Mouse (Mus musculus): ENCODE measurements around the gene Gabarapl1. TPM values are rescaled to one million over a fixed set of nuclear protein-coding genes. Genes with fewer than 3 reads are reported as not detected.
"Not testable (repeated sequence)": the region's sequence is repeated elsewhere in the genome, so short reads cannot be mapped to it uniquely, and the experiment has no call there.

Gabarapl1 gene
- polyA plus RNA-seq (2012; rRNA removed) (15.1 and 19.2 TPM in 2 replicates), polyA plus RNA-seq (2014; fragmentation: Nextera tagmentation; extraction: Ambion mirVana) (8.2 and 9.1 TPM in 2 replicates)

DNA sequence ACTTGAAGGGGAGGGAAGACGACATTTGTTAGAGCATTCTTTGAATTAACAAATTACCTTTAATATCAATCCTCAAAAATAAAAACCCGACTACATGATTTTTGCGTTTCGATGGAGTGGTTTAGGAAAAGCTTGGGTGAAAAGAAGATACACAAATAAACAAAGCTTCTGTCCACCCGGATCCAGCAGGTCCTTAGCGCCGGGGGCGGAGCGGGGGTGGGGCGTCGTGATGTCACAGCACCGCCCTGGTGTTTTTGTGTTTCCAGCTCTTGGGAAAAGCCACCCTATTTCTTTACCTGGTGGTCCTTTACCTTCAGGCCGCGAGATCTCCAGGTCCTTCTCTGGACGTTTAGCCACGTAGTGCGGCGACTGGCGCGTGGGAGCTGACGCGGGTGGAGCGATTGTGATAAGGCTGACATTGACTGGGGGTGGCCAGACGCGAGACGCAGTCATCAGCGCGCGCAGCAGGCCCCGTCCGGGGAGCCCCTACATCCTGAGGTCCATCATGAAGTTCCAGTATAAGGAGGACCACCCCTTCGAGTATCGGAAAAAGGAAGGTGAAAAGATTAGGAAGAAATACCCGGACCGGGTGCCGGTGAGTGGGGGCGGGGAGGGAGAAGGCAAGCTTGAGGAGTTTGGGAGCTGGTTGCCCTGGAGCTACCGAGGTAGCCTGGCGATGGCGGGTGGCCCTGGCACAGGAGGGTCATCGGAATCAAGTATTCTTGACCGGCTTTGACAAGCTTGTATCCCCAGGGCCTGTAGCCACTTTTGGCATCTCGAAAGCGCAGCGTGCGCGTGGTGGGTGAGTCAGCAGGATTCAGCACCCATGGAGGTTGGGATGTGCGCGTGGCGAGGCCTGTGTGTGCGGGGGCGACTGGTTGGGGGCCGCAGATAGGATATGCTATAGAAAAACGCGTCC lies at the start of gene Gabarapl1:
TSS of gene Gabarapl1 (plus strand) at position 219 of the 919 bp plus-strand sequence.
- no peaks in the 10 kb centered on the region for H3K27me3 ChIP-seq (ENCODE audit: control insufficient read depth, insufficient read depth, low read length)
- ATAC-seq (ENCODE audit: insufficient read depth) (peak; percentile 84), DNase-seq (ENCODE audit: low read depth in 3 of 3, low spot score in 3 of 3) (peak; percentile 54 to 70 (median 57))
- peak within 1 kb of the TSS; percentile 56 for H3K27ac ChIP-seq
- H3K36me3 ChIP-seq (replicated peaks; ENCODE audit: control insufficient read depth, insufficient read depth, low read depth) = peaks cover 3% of the 10 kb centered on the region
- no peak for TF ChIP-seq CTCF (IDR thresholded peaks at IDR 0.05; ENCODE audit: low read depth)
- no peak for TF ChIP-seq EP300 (IDR thresholded peaks at IDR 0.05; ENCODE audit: low read depth)
- H3K9ac ChIP-seq (replicated peaks) = peak within 1 kb of the TSS; percentile 91
- H3K4me1 ChIP-seq (replicated peaks; ENCODE audit: control insufficient read depth in 2 of 2, insufficient read depth in 2 of 2, low read length in 1 of 2) = peaks cover 9 to 21% of the 10 kb centered on the region in 2 experiments
- peak within 1 kb of the TSS; percentile 80 for H3K4me2 ChIP-seq (ENCODE audit: low read depth)
- H3K9me3 ChIP-seq (ENCODE audit: control insufficient read depth, low read length) = no peaks in the 10 kb centered on the region
- peak within 1 kb of the TSS; percentile 66 to 89 for H3K4me3 ChIP-seq (ENCODE audit: insufficient read depth in 1 of 2, low read depth in 2 of 2, low read length in 2 of 2)
- WGBS (ENCODE audit: insufficient replicate concordance) = under 1% methylated on average over 55 of the region's 55 CpGs

DNA sequence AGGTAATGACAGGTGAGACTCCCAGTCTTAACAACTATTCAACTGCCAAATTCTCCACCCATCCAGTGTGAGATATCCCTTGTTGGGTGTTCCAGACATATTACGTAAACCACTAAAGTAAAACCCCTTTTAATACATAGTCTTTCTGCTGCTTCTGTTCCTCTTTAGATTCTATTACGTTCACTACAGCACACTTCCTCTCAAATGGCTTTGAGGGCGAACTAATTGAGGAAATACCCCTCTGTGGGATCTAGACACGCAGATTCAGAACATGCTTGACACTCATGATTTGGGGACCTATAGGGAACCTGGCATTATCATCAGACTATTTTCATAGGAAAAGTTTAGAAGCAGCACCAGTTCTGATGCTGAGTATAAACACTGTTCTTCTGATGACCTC lies 38.0 kb upstream of the Gabarapl1 start:
- Histone ChIP-seq H3K4me3 (ENCODE audit: insufficient read depth in 1 of 2, low read depth in 2 of 2, low read length in 2 of 2) (no peak overlapping the region), H3K4me2 (ENCODE audit: low read depth) (no peak overlapping the region), H3K27ac (no peak overlapping the region), H3K36me3 (replicated peaks; ENCODE audit: control insufficient read depth, insufficient read depth, low read depth) (no peaks in the 10 kb centered on the region), H3K4me1 (replicated peaks; ENCODE audit: control insufficient read depth in 2 of 2, insufficient read depth in 2 of 2, low read length in 1 of 2) (no peaks in the 10 kb centered on the region), H3K9me3 (ENCODE audit: control insufficient read depth, low read length) (no peaks in the 10 kb centered on the region), H3K27me3 (ENCODE audit: control insufficient read depth, insufficient read depth, low read length) (no peaks in the 10 kb centered on the region), H3K9ac (replicated peaks) (no peak overlapping the region)
- no peak for DNase-seq (ENCODE audit: low read depth in 3 of 3, low spot score in 3 of 3)
- ATAC-seq (ENCODE audit: insufficient read depth) = no peak
- no peak for TF ChIP-seq CTCF (IDR thresholded peaks at IDR 0.05; ENCODE audit: low read depth)
- no peak for TF ChIP-seq EP300 (IDR thresholded peaks at IDR 0.05; ENCODE audit: low read depth)
- 21% methylated on average over 4 of the region's 4 CpGs for WGBS (ENCODE audit: insufficient replicate concordance)

GRCm38 (mm10) chr6:129497345-129498218 lies 35.4 kb upstream of the Gabarapl1 start:
- Histone ChIP-seq H3K27me3 (ENCODE audit: control insufficient read depth, insufficient read depth, low read length) (no peaks in the 10 kb centered on the region), H3K27ac (no peak overlapping the region), H3K9me3 (ENCODE audit: control insufficient read depth, low read length) (no peaks in the 10 kb centered on the region), H3K4me2 (ENCODE audit: low read depth) (no peak overlapping the region), H3K36me3 (replicated peaks; ENCODE audit: control insufficient read depth, insufficient read depth, low read depth) (no peaks in the 10 kb centered on the region), H3K4me1 (replicated peaks; ENCODE audit: control insufficient read depth in 2 of 2, insufficient read depth in 2 of 2, low read length in 1 of 2) (no peaks in the 10 kb centered on the region), H3K9ac (replicated peaks) (no peak overlapping the region), H3K4me3 (ENCODE audit: insufficient read depth in 1 of 2, low read depth in 2 of 2, low read length in 2 of 2) (no peak overlapping the region)
- no peak for TF ChIP-seq EP300 (IDR thresholded peaks at IDR 0.05; ENCODE audit: low read depth)
- TF ChIP-seq CTCF (IDR thresholded peaks at IDR 0.05; ENCODE audit: low read depth) = no peak
- 62% methylated on average over 3 of the region's 3 CpGs for WGBS (ENCODE audit: insufficient replicate concordance)
- DNase-seq (ENCODE audit: low read depth in 3 of 3, low spot score in 3 of 3) (no peak), ATAC-seq (ENCODE audit: insufficient read depth) (no peak)

DNA sequence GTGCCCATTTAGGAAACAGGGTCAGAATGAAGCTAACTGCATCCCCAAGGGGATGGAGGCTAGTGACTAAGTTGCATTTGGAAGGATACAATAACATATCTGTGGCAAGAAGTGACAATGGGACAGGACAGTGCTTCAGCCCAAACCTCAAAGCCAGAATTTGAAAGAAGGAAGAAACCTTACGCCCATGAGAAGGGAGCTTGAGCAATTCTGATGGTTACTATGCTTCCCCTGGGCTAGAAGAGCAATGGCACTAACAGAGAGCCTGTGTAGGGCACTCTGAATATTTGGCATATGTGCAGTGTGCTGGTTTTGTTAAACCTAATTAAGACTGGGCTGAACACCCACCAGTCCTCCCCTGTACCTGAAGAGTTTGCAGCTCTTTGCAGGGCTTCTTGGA lies 33.4 kb upstream of the Gabarapl1 start:
- ATAC-seq (ENCODE audit: insufficient read depth); H3K27ac ChIP-seq; H3K27me3 ChIP-seq (ENCODE audit: control insufficient read depth, insufficient read depth, low read length); H3K4me2 ChIP-seq (ENCODE audit: low read depth); H3K9me3 ChIP-seq (ENCODE audit: control insufficient read depth, low read length); H3K9ac ChIP-seq (replicated peaks); H3K4me1 ChIP-seq (replicated peaks; ENCODE audit: control insufficient read depth in 2 of 2, insufficient read depth in 2 of 2, low read length in 1 of 2); H3K4me3 ChIP-seq (ENCODE audit: insufficient read depth in 1 of 2, low read depth in 2 of 2, low read length in 2 of 2); H3K36me3 ChIP-seq (replicated peaks; ENCODE audit: control insufficient read depth, insufficient read depth, low read depth); DNase-seq (ENCODE audit: low read depth in 3 of 3, low spot score in 3 of 3): not testable (repeated sequence)
- WGBS (ENCODE audit: insufficient replicate concordance) = 45% methylated on average over 1 of the region's 1 CpGs

- H3K27ac ChIP-seq = no peak overlapping the region
- H3K4me1 ChIP-seq (replicated peaks; ENCODE audit: control insufficient read depth in 2 of 2, insufficient read depth in 2 of 2, low read length in 1 of 2) = no peaks in the 10 kb centered on the region
- WGBS (ENCODE audit: insufficient replicate concordance) = 57% methylated on average over 2 of the region's 2 CpGs
- H3K4me2 ChIP-seq (ENCODE audit: low read depth) = no peak overlapping the region
- H3K9ac ChIP-seq (replicated peaks) = no peak overlapping the region
- H3K36me3 ChIP-seq (replicated peaks; ENCODE audit: control insufficient read depth, insufficient read depth, low read depth) = no peaks in the 10 kb centered on the region
- H3K27me3 ChIP-seq (ENCODE audit: control insufficient read depth, insufficient read depth, low read length) = no peaks in the 10 kb centered on the region
- no peak for TF ChIP-seq CTCF (IDR thresholded peaks at IDR 0.05; ENCODE audit: low read depth)
- TF ChIP-seq EP300 (IDR thresholded peaks at IDR 0.05; ENCODE audit: low read depth) = no peak
- H3K4me3 ChIP-seq (ENCODE audit: insufficient read depth in 1 of 2, low read depth in 2 of 2, low read length in 2 of 2) = no peak overlapping the region
- no peak for ATAC-seq (ENCODE audit: insufficient read depth)
- H3K9me3 ChIP-seq (ENCODE audit: control insufficient read depth, low read length) = no peaks in the 10 kb centered on the region
- no peak for DNase-seq (ENCODE audit: low read depth in 3 of 3, low spot score in 3 of 3)
These were observed 29.5 kb upstream of the Gabarapl1 start for GRCm38 (mm10) chr6:129503471-129503870.

Measured in liver, embryonic 14.5 days (tissue).